Mouse (Mus musculus): ENCODE results near the gene 4930595D18Rik. TPM values are rescaled to one million over a fixed set of nuclear protein-coding genes. Genes with fewer than 3 reads are reported as not detected.

4930595D18Rik gene
- total RNA-seq (2021), result under 1 TPM in 1 of 2 experiments, not detected in 1; 0.28 TPM
- long read RNA-seq, experiment 1, result 0 reads
- long read RNA-seq, experiment 2, partial matches to known transcripts, result 0 of 1 reads
- long read RNA-seq, experiment 2, other reads (novel, unspliced or antisense), result 1 of 1 reads

DNA sequence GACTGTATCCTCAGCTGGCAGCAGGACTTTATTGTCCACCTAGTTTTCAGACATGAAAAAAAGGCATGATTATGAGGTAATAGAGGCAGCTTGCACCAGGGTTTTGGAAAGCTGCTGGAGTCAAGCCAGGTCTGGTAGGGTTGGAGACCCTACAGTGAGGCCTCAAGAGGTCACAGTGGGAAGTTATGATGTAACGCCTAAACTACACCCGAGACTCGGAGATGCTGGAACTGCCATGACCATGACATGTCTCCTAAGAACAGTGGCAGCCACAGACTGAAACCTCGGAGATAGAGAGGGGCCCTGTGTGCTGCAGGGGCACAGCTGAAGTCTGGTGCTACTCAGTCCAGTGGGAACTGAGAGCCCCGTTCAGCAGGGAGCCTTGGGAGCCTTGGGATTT is at the start of gene 4930595D18Rik:
Gene 4930595D18Rik, minus strand, starts transcription at position 16 of the 400 bp plus-strand sequence.
- intact Hi-C loops (cut with DNase I), result no loop called here
- DNase-seq, result no peak
- Histone ChIP-seq H3K27ac (no peak within 1 kb of the TSS), H3K4me3 (no peak within 1 kb of the TSS)
- no peak for TF ChIP-seq CTCF (IDR thresholded peaks at IDR 0.05)

DNA sequence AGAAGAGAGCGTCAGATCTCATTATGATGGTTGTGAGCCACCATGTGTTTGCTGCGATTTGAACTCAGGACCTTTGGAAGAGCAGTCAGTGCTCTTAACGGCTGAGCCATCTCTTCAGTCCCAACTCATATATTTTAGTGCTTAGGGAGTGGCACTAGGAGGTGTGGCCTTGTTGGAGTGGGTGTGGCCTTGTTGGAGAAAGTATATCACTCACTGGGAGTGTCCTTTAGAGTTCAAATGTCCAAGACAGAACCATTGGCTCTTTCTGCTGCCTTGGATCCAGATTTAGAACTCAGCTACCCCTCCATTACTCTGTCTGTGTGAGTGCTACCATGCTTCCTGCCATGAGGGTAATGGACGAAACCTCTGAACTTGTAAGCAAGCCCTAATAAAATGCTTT is 49.5 kb upstream of the 4930595D18Rik start:
- intact Hi-C loops (cut with DNase I), result no loop called here
- Histone ChIP-seq H3K4me3 (no peak overlapping the region), H3K27ac (no peak overlapping the region)
- no peak for DNase-seq
- TF ChIP-seq CTCF (IDR thresholded peaks at IDR 0.05), result no peak

DNA sequence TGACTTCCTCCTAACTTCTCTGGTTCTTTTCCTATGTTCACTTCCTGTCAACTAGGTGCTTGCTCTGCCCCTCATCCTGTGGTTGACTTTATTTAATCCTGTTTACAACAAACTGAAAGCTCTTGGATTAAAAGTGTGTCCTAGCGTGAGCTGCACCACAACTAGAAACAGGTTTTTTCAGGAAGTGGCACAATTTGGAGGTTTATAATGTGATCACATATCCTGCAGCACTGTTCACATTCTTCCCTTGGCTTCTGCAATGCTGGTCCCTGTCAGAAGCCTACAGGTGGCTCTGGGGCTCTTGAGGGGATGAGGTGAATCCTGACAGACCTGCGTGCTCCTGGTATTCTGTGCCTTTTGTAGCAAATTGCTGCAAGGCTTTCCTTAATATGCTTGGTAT is 46.5 kb upstream of the 4930595D18Rik start:
- H3K4me3 ChIP-seq, result no peak overlapping the region
- DNase-seq, result no peak
- intact Hi-C loops (cut with DNase I), result no loop called here
- TF ChIP-seq CTCF (IDR thresholded peaks at IDR 0.05), result no peak
- no peak overlapping the region for H3K27ac ChIP-seq

DNA sequence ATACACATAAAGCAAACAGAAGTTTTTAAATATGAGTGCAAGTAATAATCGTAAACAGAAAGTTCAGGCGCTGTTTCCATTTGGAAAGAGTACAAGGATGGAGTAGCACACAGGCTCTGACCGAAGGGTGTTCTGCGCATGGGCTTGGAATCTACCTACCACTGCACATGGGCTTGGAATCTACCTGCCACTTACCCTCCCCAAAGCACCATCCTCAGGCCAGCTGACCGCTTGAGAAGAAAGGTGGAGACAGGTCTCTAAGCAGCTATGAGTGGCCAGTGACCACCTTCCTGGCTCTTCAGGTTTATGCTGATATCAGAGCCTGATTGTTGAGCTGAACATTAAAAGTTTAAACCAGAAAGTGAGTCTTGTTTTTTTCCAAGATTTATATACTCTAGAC is 44.2 kb upstream of the 4930595D18Rik start:
- no peak for DNase-seq
- intact Hi-C loops (cut with DNase I), result no loop called here
- TF ChIP-seq CTCF (IDR thresholded peaks at IDR 0.05), result no peak
- no peak overlapping the region for H3K27ac ChIP-seq
- H3K4me3 ChIP-seq, result no peak overlapping the region

DNA sequence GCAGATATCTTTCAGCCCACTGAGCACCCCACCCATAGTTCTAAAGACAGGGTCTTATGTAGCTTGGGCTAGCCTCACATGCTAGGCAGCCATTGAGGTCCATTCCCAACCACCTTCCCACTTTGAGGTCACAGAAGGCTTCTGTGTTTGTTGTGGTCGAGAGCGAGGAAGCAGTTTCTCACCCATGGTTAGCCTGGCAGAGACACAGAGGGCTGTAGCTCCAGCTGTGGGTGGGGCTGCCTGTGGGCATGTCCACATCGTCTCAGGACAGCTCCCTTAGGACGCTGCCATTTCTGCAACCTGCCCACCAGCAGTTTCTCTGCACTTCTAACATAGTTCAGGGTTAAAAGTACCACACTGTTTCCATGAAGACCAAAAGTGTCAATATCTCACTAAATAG is 43.1 kb upstream of the 4930595D18Rik start:
- no peak for TF ChIP-seq CTCF (IDR thresholded peaks at IDR 0.05)
- no peak for DNase-seq
- intact Hi-C loops (cut with DNase I), result no loop called here
- no peak overlapping the region for H3K27ac ChIP-seq
- H3K4me3 ChIP-seq, result no peak overlapping the region

DNA sequence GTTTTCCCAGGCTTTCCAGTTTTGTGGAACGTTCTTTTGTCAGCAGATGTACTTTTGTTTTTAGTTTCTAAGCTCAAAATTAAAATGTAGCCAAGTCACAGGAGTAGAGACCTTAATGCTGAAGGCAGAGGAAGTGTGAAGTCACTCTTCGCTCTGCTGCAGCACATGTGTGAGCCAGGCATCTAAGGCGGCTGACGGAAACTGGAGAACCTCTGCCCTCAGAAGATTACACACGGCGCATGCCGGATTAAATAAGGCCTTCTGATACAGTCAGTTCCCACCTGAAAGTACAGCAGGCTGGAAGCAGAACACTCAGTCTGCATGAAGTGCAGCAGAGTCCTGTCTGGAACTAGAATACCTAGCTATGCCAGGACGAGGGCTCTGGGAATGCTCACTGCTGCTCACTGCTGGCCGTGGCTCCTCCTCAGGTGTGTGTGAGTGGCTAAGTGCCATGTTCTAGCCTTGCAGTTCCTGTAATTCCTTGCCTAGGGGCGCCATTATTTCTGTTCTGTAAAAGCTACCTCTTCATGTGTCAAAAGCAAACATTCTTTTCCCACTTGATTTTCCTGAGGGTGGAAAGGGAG is 41.0 kb upstream of the 4930595D18Rik start:
- intact Hi-C loops (cut with DNase I), result no loop called here
- DNase-seq, result no peak
- Histone ChIP-seq H3K27ac (no peak overlapping the region), H3K4me3 (no peak overlapping the region)
- no peak for TF ChIP-seq CTCF (IDR thresholded peaks at IDR 0.05)

DNA sequence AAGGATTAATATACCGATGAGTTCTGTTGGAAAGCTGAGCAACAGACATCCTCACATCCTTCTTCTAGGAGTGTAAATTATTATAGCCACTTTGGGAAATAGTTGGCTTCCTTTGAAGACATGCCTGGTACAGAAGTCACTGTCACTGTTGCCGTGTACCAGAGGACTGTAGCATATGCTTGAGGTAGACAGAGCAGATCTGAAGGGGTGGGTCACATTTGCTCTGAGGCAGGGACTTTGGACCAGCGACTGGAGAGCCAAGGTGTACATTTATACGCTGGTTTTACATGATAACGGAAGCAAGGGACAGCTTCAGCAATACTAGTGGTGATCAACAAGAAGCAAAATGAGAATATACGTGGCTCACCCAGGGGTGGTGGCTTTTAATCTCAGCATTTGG is 34.6 kb upstream of the 4930595D18Rik start:
- no peak for DNase-seq
- no peak overlapping the region for H3K4me3 ChIP-seq
- no peak overlapping the region for H3K27ac ChIP-seq
- TF ChIP-seq CTCF (IDR thresholded peaks at IDR 0.05), result no peak
- intact Hi-C loops (cut with DNase I), result no loop called here

DNA sequence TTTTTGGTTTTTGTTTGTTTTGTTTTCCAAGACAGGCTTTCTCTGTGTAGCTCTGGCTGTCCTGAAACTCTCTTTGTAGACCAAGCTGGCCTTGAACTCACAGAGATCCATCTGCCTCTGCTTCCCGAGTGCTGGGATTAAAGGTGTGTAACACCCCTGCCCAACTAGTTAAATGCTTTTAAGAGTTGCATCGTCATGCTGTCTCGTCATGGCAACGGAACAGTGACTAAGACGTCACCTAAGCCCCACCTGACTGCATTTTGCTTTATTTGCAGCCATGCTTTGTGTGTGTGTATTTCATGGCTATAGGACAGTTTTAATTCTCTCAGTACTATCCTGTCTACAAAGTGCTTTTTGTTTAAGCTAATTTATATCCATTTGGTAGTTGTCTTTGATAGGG is 27.4 kb upstream of the 4930595D18Rik start:
- no peak overlapping the region for H3K4me3 ChIP-seq
- TF ChIP-seq CTCF (IDR thresholded peaks at IDR 0.05), result no peak
- no peak overlapping the region for H3K27ac ChIP-seq
- intact Hi-C loops (cut with DNase I), result no loop called here
- no peak for DNase-seq

DNA sequence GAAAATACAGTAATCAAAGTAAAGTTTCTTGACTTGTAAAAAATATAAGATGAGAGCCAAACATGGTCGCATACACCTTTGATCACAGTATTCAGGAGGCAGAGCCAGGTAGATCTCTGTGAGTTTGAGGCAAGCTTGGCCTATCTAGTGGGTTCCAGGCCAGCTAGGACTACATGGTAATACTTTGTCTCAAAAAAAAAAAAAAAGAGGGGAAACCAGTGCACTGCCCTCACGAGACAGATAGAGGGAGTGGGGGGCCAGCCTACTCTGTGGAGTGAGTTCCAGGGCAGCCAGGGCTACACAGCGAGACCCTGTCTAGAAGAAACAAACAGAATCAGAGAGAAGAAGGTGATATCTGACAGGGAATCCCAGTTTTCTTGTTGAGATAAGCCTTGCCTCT is 23.4 kb upstream of the 4930595D18Rik start:
- H3K4me3 ChIP-seq, result no peak overlapping the region
- no peak for TF ChIP-seq CTCF (IDR thresholded peaks at IDR 0.05)
- no peak for DNase-seq
- H3K27ac ChIP-seq, result no peak overlapping the region
- intact Hi-C loops (cut with DNase I), result no loop called here

DNA sequence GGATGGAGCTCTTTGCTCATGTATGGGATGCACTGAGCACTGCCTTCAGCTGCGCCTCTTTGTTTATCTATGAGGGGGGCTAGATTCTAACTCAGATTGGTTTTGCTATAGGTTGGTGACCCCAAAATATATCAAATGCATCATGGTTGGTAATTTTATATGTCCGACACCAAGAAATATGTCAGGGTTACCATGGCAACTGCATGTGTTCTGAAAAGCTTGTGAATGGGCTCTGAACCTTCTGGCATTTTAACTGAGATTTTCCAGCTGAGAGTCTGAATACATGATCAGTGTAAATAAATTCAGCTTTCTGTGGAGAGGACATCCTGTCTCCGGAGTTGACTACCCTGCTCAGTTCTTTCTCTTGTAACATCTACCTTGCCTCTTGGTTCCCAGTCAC is 19.7 kb upstream of the 4930595D18Rik start:
- no peak for DNase-seq
- intact Hi-C loops (cut with DNase I), result no loop called here
- no peak overlapping the region for H3K27ac ChIP-seq
- TF ChIP-seq CTCF (IDR thresholded peaks at IDR 0.05), result no peak
- no peak overlapping the region for H3K4me3 ChIP-seq

DNA sequence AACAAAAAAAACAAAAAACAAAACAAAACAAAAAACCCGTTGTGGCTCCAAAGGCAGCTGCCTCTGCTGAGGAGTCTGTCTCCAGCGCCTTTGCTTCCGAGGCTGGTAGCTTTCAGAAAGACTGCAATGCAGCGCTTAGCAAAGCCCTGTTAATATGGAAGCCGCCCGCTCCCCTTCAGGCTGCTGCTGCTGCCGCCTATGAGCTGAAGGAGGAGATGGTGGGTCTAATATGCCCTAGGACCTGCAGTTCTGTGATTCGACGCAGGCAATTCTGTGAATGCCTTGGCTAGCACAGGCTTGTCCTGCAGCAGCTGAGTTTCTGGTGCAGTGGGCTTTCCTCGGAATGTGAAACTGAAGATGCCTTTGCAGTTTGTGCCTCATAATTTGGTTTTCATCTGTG is 18.8 kb upstream of the 4930595D18Rik start:
- intact Hi-C loops (cut with DNase I), result no loop called here
- H3K4me3 ChIP-seq, result no peak overlapping the region
- H3K27ac ChIP-seq, result no peak overlapping the region
- no peak for TF ChIP-seq CTCF (IDR thresholded peaks at IDR 0.05)
- no peak for DNase-seq

DNA sequence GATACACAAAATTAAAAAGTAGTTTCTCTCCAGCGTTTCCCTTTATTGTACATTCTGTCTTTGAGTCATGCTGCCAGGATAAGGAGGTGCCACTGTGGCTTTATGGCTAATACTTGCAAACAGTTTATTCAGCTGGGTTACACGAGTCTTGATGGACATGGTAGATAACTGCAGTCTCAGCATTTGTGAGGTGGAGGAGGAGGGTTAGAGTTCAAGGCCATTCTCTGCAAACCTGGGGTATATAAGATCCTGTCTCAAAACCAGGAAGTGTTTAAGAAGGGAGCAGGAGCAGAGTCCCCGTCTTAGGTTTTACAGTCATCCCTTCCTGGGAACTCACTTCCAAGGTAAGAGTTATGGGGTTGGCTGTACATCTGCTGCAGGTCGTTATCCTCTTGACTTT is 12.3 kb upstream of the 4930595D18Rik start:
- Histone ChIP-seq H3K27ac (no peak overlapping the region), H3K4me3 (no peak overlapping the region)
- DNase-seq, result no peak
- intact Hi-C loops (cut with DNase I), result no loop called here
- TF ChIP-seq CTCF (IDR thresholded peaks at IDR 0.05), result no peak

DNA sequence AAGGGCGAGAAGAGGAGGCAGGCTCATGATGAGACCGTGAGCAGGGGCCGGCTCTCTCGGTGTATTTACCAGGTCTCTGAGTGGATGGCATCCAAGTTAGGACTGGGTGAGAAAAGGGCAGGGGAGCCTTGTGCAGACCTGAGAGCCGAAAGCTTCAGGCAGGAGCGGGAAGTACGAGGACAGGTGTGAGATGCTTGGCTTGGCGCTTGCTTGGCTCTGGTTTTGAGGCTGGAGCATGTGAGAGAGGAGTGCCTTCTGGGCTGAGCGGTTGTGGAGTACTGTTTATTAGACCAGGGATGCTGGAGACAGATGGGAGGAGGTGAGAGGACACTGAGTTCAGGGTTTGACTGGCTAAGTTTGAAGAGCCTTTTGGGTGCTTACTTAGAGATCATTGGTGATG is 9.0 kb upstream of the 4930595D18Rik start:
- no peak for TF ChIP-seq CTCF (IDR thresholded peaks at IDR 0.05)

DNA sequence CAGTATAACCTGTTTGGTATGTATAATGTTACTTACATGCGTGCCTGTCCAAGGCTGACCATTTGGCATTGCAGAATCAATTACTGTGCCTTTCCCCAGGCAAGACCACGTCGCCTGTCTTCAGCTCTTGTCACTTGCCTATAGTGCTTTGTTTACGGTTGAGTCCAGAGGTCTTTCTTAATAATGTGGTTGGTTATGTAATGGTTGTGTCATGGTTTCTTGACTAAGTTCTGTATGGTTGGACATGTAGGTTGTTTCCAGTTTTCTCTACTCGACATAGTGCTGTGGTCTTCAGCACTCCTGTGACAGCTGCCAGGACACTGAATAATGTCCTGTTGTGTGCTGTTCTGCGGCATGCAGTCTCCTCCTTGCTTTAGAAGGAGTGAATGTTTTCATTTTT is 8.5 kb upstream of the 4930595D18Rik start:
- intact Hi-C loops (cut with DNase I), result no loop called here
- TF ChIP-seq CTCF (IDR thresholded peaks at IDR 0.05), result no peak
- no peak overlapping the region for H3K4me3 ChIP-seq
- no peak overlapping the region for H3K27ac ChIP-seq
- no peak for DNase-seq

More for the DNA sequence above, 9.0 kb upstream of the 4930595D18Rik start:
- DNase-seq, result no peak
- Histone ChIP-seq H3K27ac (no peak overlapping the region), H3K4me3 (no peak overlapping the region)
- intact Hi-C loops (cut with DNase I), result no loop called here

All from gastrocnemius, adult 2 months (tissue).